Mouse (Mus musculus) brain, adult 2 months (tissue): ENCODE measurements at regions not wholly inside any gene's neighbourhood (a gene's known extent, or its start where the extent isn't known, plus 50 kb on each side); places are given as distances from the start of the nearest gene placed in this dataset.

Source experiments
- DNase-seq: peaks from one replicate; pipeline ENCODE4 v3.0.0; 2011; ENCODE audit warnings: low read depth, low spot score

GRCm38 (mm10) chr10:109607121-109607520, 596.3 kb upstream of the Syt1 start:
- DNase-seq = peak; percentile 79

- DNase-seq = peak; percentile 60
Observed at GRCm38 (mm10) chr10:109603241-109603640, 592.5 kb upstream of the Syt1 start.

GRCm38 (mm10) chr10:109598604-109599003, 587.8 kb upstream of the Syt1 start:
- DNase-seq = peak; percentile 81

GRCm38 (mm10) chr10:109573200-109573599, 562.4 kb upstream of the Syt1 start:
- peak; percentile 82 for DNase-seq

GRCm38 (mm10) chr10:109569798-109570197, 559.0 kb upstream of the Syt1 start:
- DNase-seq = peak; percentile 25

- DNase-seq = peak; percentile 98
Observed at GRCm38 (mm10) chr10:109566675-109567074, 555.9 kb upstream of the Syt1 start.

- peak; percentile 69 for DNase-seq
Observed at GRCm38 (mm10) chr10:109561638-109562037, 550.9 kb upstream of the Syt1 start.

GRCm38 (mm10) chr10:109561094-109561493, 550.3 kb upstream of the Syt1 start:
- DNase-seq = peak; percentile 54

GRCm38 (mm10) chr10:109543301-109543700, 532.5 kb upstream of the Syt1 start:
- no peak for DNase-seq

GRCm38 (mm10) chr10:109540229-109540628, 529.4 kb upstream of the Syt1 start:
- peak; percentile 80 for DNase-seq

GRCm38 (mm10) chr10:109528096-109528495, 517.3 kb upstream of the Syt1 start:
- DNase-seq = peak; percentile 71

GRCm38 (mm10) chr10:109521681-109522080, 510.9 kb upstream of the Syt1 start:
- no peak for DNase-seq

- DNase-seq = peak; percentile 38
Observed at GRCm38 (mm10) chr10:109517664-109518063, 506.9 kb upstream of the Syt1 start.

- DNase-seq = no peak
Observed at GRCm38 (mm10) chr10:109515225-109515624, 504.4 kb upstream of the Syt1 start.

- DNase-seq = peak; percentile 61
Observed at GRCm38 (mm10) chr10:109510917-109511715, 500.3 kb upstream of the Syt1 start.

GRCm38 (mm10) chr10:109508553-109508952, 497.8 kb upstream of the Syt1 start:
- no peak for DNase-seq

GRCm38 (mm10) chr10:109507228-109507627, 496.4 kb upstream of the Syt1 start:
- no peak for DNase-seq

- no peak for DNase-seq
Observed at GRCm38 (mm10) chr10:109504683-109505082, 493.9 kb upstream of the Syt1 start.

- DNase-seq = no peak
Observed at GRCm38 (mm10) chr10:109500861-109501260, 490.1 kb upstream of the Syt1 start.

- DNase-seq = no peak
Observed at GRCm38 (mm10) chr10:109498301-109498700, 487.5 kb upstream of the Syt1 start.

GRCm38 (mm10) chr10:109496161-109496560, 485.4 kb upstream of the Syt1 start:
- DNase-seq = peak; percentile 94

- DNase-seq = peak; percentile 55
Observed at GRCm38 (mm10) chr10:109490765-109491164, 480.0 kb upstream of the Syt1 start.

- peak; percentile 84 for DNase-seq
Observed at GRCm38 (mm10) chr10:109488000-109488399, 477.2 kb upstream of the Syt1 start.
